Mouse (Mus musculus): ENCODE data around the gene Hist1h4f. TPM values are rescaled to one million over a fixed set of nuclear protein-coding genes. Genes with fewer than 3 reads are reported as not detected.
"Not testable (repeated sequence)": the region's sequence is repeated elsewhere in the genome, so short reads cannot be mapped to it uniquely, and the experiment has no call there.

Gene Hist1h4f
- polyA plus RNA-seq, 1 experiment from 2014 or later: not detected

DNA sequence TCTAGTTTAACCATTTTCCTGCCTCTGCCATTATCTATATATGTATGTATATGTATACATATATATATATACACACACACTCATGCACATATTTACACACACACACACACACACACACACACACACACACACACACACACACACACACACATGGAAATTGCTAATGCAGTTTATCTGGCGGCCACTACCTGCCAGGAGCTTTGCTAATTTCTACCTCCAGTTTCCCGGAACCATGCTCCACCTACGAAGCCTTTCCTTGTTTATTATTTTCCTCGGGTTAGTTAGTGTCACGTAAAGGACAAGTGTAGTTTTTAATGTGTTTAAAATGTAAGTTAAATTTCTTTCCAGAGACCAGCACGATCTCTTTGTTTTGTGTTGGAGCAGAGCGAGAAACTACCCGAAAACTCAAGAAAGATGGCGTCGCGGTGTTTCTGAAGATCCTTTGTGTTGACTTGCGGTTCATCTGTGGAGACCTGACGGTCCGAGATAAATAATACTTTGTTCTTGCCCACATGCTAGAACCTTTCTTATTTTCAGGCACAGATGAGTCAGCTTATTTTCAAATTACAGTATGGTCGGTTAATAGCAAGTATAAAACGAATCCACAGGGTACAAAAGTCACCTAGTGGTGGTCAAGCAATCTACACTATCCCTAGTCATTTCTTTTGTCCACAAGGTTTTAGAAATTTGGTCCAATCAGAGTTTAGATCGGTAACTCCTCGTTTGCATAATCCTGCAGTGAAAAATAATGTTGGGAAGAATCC is 11.4 kb upstream of the Hist1h4f start:
- H3K4me2 ChIP-seq: peak overlapping the region; percentile 78
- peaks cover 3% of the 10 kb centered on the region; the same call in 1 of the 2 replicates for H3K4me1 ChIP-seq
- 3% methylated on average over 18 of the region's 18 CpGs for WGBS
- peak overlapping the region; percentile 53 for H3K4me3 ChIP-seq
- no peaks in the 10 kb centered on the region for H3K36me3 ChIP-seq
- no peaks in the 10 kb centered on the region for H3K9me3 ChIP-seq
- H3K27ac ChIP-seq (replicated peaks): peak overlapping the region; percentile 94
- peak overlapping the region; percentile 77 for H3K9ac ChIP-seq
- H3K27me3 ChIP-seq (replicated peaks): no peaks in the 10 kb centered on the region
- ATAC-seq (ENCODE audit: extremely low read depth, insufficient number of reproducible peaks, low FRiP score, low TSS enrichment): no peak

DNA sequence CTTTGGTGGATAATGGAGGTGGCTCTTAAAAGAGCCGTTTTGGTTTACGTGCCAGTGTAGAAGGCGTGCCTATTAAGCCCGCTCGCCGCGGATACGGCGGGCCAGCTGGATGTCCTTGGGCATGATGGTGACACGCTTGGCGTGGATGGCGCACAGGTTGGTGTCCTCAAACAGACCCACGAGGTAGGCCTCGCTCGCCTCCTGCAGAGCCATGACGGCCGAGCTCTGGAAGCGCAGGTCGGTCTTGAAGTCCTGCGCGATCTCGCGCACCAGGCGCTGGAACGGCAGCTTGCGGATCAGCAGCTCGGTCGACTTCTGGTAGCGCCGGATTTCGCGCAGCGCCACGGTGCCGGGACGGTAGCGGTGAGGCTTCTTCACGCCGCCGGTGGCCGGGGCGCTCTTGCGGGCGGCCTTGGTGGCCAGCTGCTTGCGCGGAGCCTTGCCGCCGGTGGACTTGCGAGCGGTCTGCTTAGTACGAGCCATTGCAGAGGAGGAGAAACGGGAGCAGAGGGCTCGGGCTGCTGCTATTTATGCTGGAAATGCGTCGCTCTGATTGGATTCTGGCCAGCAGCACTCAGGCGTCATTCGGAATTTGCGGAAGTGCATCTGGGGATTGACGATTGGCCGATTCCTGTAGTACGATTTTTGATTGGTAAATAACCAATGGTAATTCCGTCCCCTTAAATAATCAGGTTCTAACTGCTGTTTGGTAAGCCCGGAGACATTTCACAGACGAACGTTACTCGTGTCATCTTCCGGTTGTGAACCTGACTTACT is 10.6 kb upstream of the Hist1h4f start, which contains the start of gene Hist1h3e:
Gene Hist1h3e, minus strand, starts transcription at position 487 of the 777 bp plus-strand sequence.
- Histone ChIP-seq H3K4me3 (peak within 1 kb of the TSS; percentile 53), H3K27ac (replicated peaks) (peak within 1 kb of the TSS; percentile 94), H3K4me2 (peak within 1 kb of the TSS; percentile 78), H3K9ac (peak within 1 kb of the TSS; percentile 80)
- H3K9me3 ChIP-seq; H3K4me1 ChIP-seq; H3K36me3 ChIP-seq; H3K27me3 ChIP-seq (replicated peaks): not testable (repeated sequence)
- ATAC-seq (ENCODE audit: extremely low read depth, insufficient number of reproducible peaks, low FRiP score, low TSS enrichment): peak; percentile 77; the same call in 1 of the 2 replicates
- WGBS: under 1% methylated on average over 55 of the region's 67 CpGs

DNA sequence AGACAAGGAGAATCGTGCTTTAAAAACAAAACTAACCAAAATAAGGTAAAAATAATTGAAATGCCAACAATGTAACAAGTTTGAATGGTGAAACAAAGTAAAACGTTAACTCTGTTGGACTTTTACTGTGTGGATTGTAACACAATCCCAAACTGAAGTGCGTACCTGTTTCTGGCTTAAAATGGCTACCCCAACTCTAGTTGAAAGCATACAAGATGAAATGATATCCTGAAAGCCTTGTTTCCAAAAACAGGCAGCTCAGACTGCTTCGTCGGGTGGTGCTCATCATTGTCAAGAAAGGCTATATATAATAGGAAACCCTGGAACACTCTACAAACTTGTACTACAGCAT is 10.1 kb upstream of the Hist1h4f start:
- H3K36me3 ChIP-seq; ATAC-seq (ENCODE audit: extremely low read depth, insufficient number of reproducible peaks, low FRiP score, low TSS enrichment); H3K9me3 ChIP-seq; H3K27me3 ChIP-seq (replicated peaks); H3K4me1 ChIP-seq: not testable (repeated sequence)
- peak overlapping the region; percentile 80 for H3K9ac ChIP-seq
- peak overlapping the region; percentile 78 for H3K4me2 ChIP-seq
- 0% methylated on average over 2 of the region's 5 CpGs for WGBS
- H3K4me3 ChIP-seq: peak overlapping the region; percentile 53
- H3K27ac ChIP-seq (replicated peaks): peak overlapping the region; percentile 94

DNA sequence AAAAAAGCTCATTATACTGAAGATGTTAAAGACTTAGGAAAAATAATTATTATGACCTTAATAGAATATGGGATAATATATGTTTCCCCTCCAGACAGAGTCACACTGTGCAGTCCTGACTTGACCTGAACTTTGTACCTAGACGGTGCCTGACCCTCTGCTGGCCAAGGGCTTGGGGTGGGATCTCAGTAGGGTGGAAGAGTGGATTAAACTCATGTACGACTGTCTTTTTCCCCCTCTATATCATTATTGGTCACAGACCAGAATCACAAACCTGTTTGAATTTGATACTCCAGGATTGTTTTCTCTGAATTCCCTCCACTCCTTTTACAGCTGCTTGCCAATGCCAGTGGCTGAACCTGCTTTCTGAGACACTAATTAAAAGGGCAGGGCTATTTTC is 9.3 kb upstream of the Hist1h4f start:
- not testable (repeated sequence) for H3K4me1 ChIP-seq; H3K9me3 ChIP-seq; H3K4me3 ChIP-seq; ATAC-seq (ENCODE audit: extremely low read depth, insufficient number of reproducible peaks, low FRiP score, low TSS enrichment); H3K9ac ChIP-seq; H3K27me3 ChIP-seq (replicated peaks); H3K36me3 ChIP-seq
- peak overlapping the region; percentile 42; the same call in 1 of the 2 replicates for H3K27ac ChIP-seq (replicated peaks)
- peak overlapping the region; percentile 42 for H3K4me2 ChIP-seq
- WGBS: 26% methylated on average over 2 of the region's 2 CpGs

DNA sequence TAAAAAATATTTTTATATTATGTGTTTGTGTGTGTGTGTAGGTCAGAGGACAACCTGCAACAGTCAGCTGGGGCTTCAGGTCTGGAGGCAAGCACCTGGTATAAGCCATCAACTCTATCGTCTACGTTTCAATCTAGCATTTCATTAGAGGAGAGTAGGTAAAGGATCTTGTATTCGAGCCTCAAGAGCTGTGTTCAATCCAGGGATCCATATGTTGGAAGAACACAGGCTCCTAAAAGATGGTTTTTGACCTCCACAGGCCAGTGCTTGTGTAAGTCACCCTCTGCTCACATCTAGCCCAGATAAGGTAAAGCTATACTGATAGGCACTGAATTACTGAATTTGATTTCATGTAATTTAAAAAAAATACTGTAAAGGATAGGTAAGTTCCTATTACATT is 5.5 kb upstream of the Hist1h4f start:
- WGBS: 55% methylated on average over 3 of the region's 3 CpGs
- Histone ChIP-seq H3K9ac (peak overlapping the region; percentile 45; the same call in 1 of the 2 replicates), H3K4me2 (peak overlapping the region; percentile 99), H3K36me3 (no peaks in the 10 kb centered on the region), H3K4me1 (peaks cover 24% of the 10 kb centered on the region), H3K27ac (replicated peaks) (peak overlapping the region; percentile 59), H3K27me3 (replicated peaks) (no peaks in the 10 kb centered on the region), H3K9me3 (no peaks in the 10 kb centered on the region), H3K4me3 (no peak overlapping the region)
- no peak for ATAC-seq (ENCODE audit: extremely low read depth, insufficient number of reproducible peaks, low FRiP score, low TSS enrichment)

DNA sequence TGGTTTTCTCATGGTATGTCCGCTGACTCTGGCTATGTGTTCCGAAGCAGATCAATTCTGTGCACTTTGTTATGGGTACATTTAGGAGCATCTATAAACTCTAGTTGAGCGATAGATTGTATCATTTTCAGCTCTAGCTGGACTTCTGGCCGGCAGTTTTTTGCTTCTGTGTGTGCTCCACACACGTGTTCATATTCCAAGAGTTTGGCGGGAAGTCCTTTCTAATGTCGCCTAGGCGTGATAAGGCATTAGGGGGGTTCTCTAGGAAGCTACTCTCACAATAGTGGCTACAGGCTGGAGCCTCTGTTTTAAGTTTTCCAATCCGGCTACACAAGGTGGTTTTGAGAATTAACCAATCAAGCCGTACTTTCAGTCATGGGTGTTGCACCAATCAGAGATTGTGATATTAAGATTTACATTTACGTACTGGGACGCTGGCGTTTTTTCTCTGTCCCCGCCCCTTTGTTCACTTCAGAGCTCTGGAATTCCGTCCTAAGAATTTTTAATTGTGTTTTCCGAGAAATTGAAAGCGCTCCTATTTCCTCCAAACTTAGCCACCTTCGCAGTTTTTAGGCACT is 4.5 kb upstream of the Hist1h4f start:
- under 1% methylated on average over 18 of the region's 18 CpGs for WGBS
- peak overlapping the region; percentile 69 for H3K4me3 ChIP-seq

DNA sequence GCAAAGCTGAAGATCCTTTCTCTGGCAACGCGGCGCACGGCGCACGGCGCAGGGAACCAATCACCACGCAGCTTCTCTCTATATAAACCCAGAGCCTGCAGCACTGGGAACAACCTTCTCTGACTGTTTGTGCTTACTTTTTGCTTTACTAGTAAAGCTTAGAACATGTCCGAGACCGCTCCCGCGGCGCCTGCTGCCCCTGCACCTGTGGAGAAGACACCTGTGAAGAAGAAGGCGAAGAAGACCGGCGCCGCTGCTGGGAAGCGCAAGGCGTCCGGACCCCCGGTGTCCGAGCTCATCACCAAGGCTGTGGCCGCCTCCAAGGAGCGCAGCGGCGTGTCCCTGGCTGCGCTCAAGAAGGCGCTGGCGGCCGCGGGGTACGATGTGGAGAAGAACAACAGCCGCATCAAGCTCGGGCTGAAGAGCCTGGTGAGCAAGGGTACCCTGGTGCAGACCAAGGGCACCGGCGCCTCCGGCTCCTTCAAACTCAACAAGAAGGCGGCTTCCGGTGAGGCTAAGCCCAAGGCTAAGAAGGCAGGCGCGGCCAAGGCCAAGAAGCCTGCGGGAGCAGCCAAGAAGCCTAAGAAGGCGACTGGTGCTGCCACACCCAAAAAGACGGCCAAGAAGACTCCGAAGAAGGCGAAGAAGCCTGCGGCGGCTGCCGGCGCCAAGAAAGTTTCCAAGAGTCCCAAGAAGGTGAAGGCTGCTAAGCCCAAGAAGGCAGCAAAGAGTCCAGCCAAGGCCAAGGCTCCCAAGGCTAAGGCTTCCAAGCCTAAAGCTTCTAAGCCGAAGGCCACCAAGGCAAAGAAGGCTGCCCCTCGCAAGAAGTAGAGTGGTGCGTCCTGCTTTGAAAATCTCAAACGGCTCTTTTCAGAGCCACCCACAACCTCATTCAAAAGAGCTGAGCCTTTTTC is 3.7 kb upstream of the Hist1h4f start:
- Histone ChIP-seq H3K27me3 (replicated peaks) (no peaks in the 10 kb centered on the region), H3K4me2 (peak overlapping the region; percentile 99), H3K27ac (replicated peaks) (peak overlapping the region; percentile 98), H3K9ac (peak overlapping the region; percentile 96), H3K9me3 (no peaks in the 10 kb centered on the region), H3K36me3 (no peaks in the 10 kb centered on the region), H3K4me1 (peaks cover 29% of the 10 kb centered on the region), H3K4me3 (peak overlapping the region; percentile 69)
- ATAC-seq (ENCODE audit: extremely low read depth, insufficient number of reproducible peaks, low FRiP score, low TSS enrichment): peak; percentile 73
- under 1% methylated on average over 54 of the region's 54 CpGs for WGBS

More for the DNA sequence above, 4.5 kb upstream of the Hist1h4f start:
- peak overlapping the region; percentile 99 for H3K4me2 ChIP-seq
- H3K27ac ChIP-seq (replicated peaks): peak overlapping the region; percentile 98
- peak overlapping the region; percentile 96 for H3K9ac ChIP-seq
- H3K27me3 ChIP-seq (replicated peaks): no peaks in the 10 kb centered on the region
- H3K36me3 ChIP-seq: no peaks in the 10 kb centered on the region
- H3K9me3 ChIP-seq: no peaks in the 10 kb centered on the region
- peak; percentile 66 for ATAC-seq (ENCODE audit: extremely low read depth, insufficient number of reproducible peaks, low FRiP score, low TSS enrichment)
- peaks cover 26% of the 10 kb centered on the region for H3K4me1 ChIP-seq

DNA sequence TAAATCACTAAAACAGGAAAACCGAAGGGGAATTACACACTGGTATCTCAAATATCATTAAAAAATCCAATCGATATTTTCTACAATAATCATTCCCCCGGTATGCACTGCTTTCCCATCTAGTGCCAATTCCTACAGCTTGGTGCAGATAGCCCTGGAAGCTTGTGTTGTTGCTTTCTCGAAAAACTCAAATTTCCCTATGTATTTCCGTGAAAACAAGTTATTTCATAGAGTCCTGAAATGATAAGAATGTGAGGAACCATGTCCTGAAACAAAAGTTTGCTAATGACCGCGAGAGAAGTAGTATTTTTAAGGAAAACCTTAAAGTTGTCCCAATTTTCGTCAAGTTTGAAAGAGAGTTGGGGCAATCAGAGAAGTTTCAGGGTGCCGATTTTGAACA is 2.9 kb upstream of the Hist1h4f start:
- no peaks in the 10 kb centered on the region for H3K27me3 ChIP-seq (replicated peaks)
- ATAC-seq (ENCODE audit: extremely low read depth, insufficient number of reproducible peaks, low FRiP score, low TSS enrichment): no peak
- peak overlapping the region; percentile 98 for H3K27ac ChIP-seq (replicated peaks)
- peaks cover 29% of the 10 kb centered on the region for H3K4me1 ChIP-seq
- no peaks in the 10 kb centered on the region for H3K9me3 ChIP-seq
- no peaks in the 10 kb centered on the region for H3K36me3 ChIP-seq
- peak overlapping the region; percentile 96 for H3K9ac ChIP-seq
- H3K4me2 ChIP-seq: peak overlapping the region; percentile 99
- 19% methylated on average over 9 of the region's 9 CpGs for WGBS
- H3K4me3 ChIP-seq: peak overlapping the region; percentile 69

DNA sequence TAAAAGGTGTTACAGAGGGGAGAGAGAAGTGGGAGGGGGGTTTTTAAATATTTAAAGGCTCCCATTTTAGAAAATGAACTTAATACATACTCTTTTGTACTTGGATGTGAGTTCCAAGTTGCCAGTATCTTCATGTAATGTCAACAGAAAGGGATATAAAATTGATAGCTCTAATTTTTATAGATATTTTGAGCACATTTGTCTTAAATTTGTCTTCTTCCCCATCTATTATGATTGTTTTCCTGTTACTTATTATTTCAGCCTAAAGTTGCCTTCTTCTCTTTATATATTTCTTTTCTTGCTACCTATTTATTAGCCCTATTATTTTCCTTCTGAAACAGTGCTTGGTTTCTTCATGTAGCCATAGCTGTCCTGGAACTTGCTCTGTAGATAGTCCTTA is 1.5 kb upstream of the Hist1h4f start, which contains the start of gene Hist1h1d:
Gene Hist1h1d, plus strand, starts transcription at position 301 of the 400 bp plus-strand sequence.
- Histone ChIP-seq H3K4me2 (peak within 1 kb of the TSS; percentile 99), H3K4me3 (no peak within 1 kb of the TSS; the same call in 1 of the 2 replicates), H3K36me3 (no peaks in the 10 kb centered on the region), H3K9ac (peak within 1 kb of the TSS; percentile 96), H3K27ac (replicated peaks) (peak within 1 kb of the TSS; percentile 98), H3K4me1 (peaks cover 29% of the 10 kb centered on the region), H3K9me3 (no peaks in the 10 kb centered on the region), H3K27me3 (replicated peaks) (no peaks in the 10 kb centered on the region)
- no peak for ATAC-seq (ENCODE audit: extremely low read depth, insufficient number of reproducible peaks, low FRiP score, low TSS enrichment)

DNA sequence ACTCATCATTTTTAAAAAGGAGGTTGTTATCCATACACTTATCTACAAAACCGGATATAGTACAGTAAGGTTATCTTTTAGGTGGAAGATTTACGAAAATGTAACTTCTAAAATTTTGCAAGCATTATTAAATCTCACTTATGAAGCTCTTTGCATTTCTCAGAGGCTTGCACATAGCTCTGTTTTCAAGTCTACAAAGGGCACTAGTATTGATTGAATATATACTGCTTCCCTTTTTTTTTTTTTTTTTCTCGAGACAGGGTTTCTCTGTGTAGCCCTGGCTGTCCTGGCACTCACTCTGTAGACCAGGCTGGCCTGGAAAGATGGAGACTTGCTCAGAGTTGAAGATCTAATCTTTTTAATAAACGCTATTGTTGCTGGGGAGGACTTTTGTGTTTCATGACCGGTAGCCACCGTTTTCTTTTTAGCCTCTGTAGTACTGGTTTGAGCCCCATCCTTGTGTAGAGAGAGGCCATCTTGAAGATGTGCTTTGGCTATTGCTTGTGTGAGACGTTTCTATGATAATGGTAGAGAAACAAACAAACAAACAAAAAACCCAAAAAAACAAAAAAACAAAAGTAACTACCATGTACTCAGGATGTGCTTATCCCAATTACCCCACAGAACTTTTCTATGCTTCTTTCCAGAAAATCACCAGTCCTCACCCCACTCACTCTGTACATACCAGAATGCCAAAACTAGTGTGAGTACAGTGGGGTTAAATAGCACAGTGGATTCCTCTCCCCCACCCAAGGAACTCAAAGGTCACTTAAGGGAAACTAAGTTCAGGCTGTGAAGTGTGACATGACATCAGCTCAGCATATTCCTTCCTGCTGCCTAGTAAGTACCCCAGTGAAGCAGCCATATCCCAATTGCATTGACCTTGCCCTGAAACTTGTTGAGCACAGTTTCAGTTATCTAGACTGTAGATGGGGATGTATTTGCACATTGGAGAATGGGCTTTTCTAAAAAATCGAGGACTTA is 775 bp upstream of the Hist1h4f start:
- Histone ChIP-seq H3K4me3 (peak overlapping the region; percentile 57), H3K36me3 (no peaks in the 10 kb centered on the region), H3K9ac (peak overlapping the region; percentile 66), H3K4me1 (peaks cover 29% of the 10 kb centered on the region), H3K27me3 (replicated peaks) (no peaks in the 10 kb centered on the region), H3K4me2 (peak overlapping the region; percentile 72), H3K9me3 (no peaks in the 10 kb centered on the region), H3K27ac (replicated peaks) (peak overlapping the region; percentile 92)
- WGBS: 44% methylated on average over 8 of the region's 8 CpGs
- ATAC-seq (ENCODE audit: extremely low read depth, insufficient number of reproducible peaks, low FRiP score, low TSS enrichment): no peak

All from heart, embryonic 13.5 days (tissue).